Mouse (Mus musculus): ENCODE data around the gene Atp6v1d.

GRCm38 (mm10) chr12:78801836-78802235, 59.6 kb downstream of the Atp6v1d start:
- TF ChIP-seq CTCF (IDR thresholded peaks at IDR 0.05; ENCODE audit: insufficient read depth, low read depth, low read length) = no peak
- no peak for TF ChIP-seq POLR2A (IDR thresholded peaks at IDR 0.05; ENCODE audit: insufficient read depth, low read depth, low read length)
